Mouse (Mus musculus): ENCODE data around the gene Kdm2a. TPM values are rescaled to one million over a fixed set of nuclear protein-coding genes. Genes with fewer than 3 reads are reported as not detected.
"Not testable (repeated sequence)": the region's sequence is repeated elsewhere in the genome, so short reads cannot be mapped to it uniquely, and the experiment has no call there.

The Kdm2a gene
- polyA plus RNA-seq, 1 experiment from 2014 or later, result 48.3 TPM

DNA sequence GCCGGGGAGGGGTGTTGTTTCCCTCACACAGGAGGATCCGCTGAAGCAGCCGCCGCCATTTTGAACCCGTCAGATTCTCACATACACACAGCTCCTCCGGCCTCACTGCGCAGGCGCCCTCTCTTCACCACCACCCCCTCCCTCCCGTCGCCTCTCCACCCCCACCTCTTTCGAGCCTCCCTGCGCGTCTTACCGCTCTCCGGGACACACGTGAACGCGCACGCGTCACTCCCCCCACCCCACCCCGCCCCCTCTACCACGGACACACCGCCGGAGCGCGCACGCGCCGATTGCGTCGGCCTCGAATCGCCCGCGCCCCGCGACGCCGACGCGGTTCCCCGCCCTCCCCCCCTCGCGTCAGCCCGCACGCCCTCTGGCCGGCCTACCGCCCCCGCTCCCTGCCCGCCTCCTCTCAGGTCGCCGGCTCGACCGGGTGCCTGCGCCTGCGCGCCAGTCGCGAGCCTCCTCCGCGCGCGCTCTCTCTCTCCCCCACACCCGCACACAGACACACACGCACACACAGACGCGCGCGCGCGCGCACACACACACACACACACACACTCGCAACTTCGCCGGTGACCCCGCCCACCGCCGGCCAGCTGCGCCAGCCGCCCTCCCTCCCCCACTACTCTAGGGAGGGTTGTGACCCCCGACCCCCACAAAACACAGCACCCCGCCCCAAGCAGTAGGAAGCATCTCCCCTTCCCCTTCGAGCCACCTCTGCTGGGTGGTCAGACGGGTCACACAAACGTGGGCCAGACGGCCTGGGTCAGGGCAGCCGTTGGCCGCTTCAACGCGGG, 887 bp downstream of the Kdm2a start:
- H3K36me3 ChIP-seq (ENCODE audit: control insufficient read depth, insufficient read depth, low read length), result peaks cover 13% of the 10 kb centered on the region; the same call in 1 of the 2 replicates
- DNase-seq (ENCODE audit: low spot score), result peak; percentile 99

DNA sequence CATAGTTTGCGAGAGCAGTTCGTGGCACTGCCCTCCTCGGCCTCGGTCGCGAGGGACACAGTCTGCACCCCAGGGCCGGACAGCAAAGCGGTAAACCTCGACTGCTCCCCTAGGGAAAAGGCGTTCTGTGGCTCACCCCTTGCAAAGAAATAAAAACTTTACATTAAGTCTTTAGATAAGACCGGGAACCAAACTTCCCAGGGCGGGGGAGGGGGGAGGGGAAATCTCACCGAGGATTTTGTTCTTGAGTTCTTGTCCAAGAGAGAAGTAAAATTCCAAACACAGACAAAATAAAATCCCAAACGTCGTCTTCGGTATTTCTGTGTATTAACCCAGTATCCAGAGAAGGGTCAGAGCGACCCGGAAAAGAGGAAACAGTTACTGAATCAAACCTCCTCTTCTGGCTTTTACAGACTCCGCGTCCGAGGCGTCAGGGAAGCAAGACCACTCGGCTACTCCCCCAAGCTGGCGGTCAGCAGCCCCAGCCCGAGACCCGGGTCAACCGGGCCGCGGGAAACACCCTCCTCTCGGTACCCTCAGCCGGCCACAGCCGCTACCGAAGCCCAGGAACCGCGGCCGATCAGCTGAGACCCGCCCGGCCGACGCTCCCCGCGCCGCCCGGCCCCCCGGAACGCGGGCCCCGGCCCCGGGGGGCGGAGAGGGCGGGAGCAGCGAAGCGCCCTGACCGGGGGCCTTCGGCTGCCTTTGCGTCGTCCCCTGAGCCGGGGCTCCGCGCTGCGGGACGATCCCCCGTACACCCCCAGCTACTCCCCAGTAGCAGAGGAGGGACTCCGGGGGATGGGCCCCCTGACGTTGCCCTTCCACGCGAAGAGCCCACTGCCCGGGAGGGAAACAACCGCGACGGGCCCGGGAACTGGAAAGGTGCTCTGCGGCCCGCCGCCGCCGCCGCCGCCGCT, 1.7 kb downstream of the Kdm2a start:
- peaks cover 15% of the 10 kb centered on the region for H3K36me3 ChIP-seq (ENCODE audit: control insufficient read depth, insufficient read depth, low read length)
- peak; percentile 16 for DNase-seq (ENCODE audit: low spot score)
- H3K9me3 ChIP-seq (ENCODE audit: control insufficient read depth, low read length), result no peaks in the 10 kb centered on the region
- H3K27ac ChIP-seq (replicated peaks; ENCODE audit: low read depth, low read length), result peak overlapping the region; percentile 95
- no peaks in the 10 kb centered on the region for H3K27me3 ChIP-seq (replicated peaks; ENCODE audit: control insufficient read depth, insufficient read depth, low read length)
- H3K9ac ChIP-seq (ENCODE audit: low read depth, low read length), result peak overlapping the region; percentile 99
- ATAC-seq (ENCODE audit: low read depth), result peak; percentile 19
- H3K4me3 ChIP-seq (ENCODE audit: low read depth, low read length), result peak overlapping the region; percentile 100
- H3K4me1 ChIP-seq (ENCODE audit: control insufficient read depth, insufficient read depth, low read length), result peaks cover 12% of the 10 kb centered on the region
- WGBS, result under 1% methylated on average over 35 of the region's 80 CpGs
- peak overlapping the region; percentile 79 for H3K4me2 ChIP-seq (ENCODE audit: low read depth, low read length)

More for the DNA sequence above, 887 bp downstream of the Kdm2a start:
- under 1% methylated on average over 43 of the region's 90 CpGs for WGBS
- Histone ChIP-seq H3K27ac (replicated peaks; ENCODE audit: low read depth, low read length) (peak overlapping the region; percentile 95), H3K4me2 (ENCODE audit: low read depth, low read length) (peak overlapping the region; percentile 79), H3K4me3 (ENCODE audit: low read depth, low read length) (peak overlapping the region; percentile 100), H3K9ac (ENCODE audit: low read depth, low read length) (peak overlapping the region; percentile 99), H3K9me3 (ENCODE audit: control insufficient read depth, low read length) (no peaks in the 10 kb centered on the region), H3K27me3 (replicated peaks; ENCODE audit: control insufficient read depth, insufficient read depth, low read length) (no peaks in the 10 kb centered on the region), H3K4me1 (ENCODE audit: control insufficient read depth, insufficient read depth, low read length) (peaks cover 12% of the 10 kb centered on the region)
- ATAC-seq (ENCODE audit: low read depth), result peak; percentile 94

DNA sequence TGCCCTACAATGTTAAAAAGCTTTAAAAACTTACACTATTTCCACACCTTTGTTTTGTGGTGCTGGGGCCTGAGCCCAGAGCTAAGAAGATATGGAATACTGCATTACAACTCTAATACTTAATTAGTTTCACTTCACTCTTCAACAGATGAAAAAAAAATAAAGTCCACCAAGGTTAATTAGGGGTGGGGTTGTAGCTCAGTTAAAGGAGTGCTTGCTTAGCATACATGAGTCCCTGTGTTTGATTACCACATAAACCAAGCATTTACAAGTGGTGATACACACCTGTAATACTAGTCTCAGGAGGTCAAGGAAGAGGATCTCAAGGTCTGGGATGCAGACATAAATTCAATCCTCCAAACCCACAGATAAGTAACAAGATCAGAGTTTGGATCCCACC, 10.8 kb downstream of the Kdm2a start:
- no peaks in the 10 kb centered on the region for H3K4me1 ChIP-seq (ENCODE audit: control insufficient read depth, insufficient read depth, low read length)
- no peak overlapping the region for H3K4me3 ChIP-seq (ENCODE audit: low read depth, low read length)
- H3K36me3 ChIP-seq (ENCODE audit: control insufficient read depth, insufficient read depth, low read length), result peaks cover 53% of the 10 kb centered on the region
- H3K9ac ChIP-seq (ENCODE audit: low read depth, low read length), result no peak overlapping the region
- H3K27me3 ChIP-seq (replicated peaks; ENCODE audit: control insufficient read depth, insufficient read depth, low read length), result no peaks in the 10 kb centered on the region
- DNase-seq (ENCODE audit: low spot score) (no peak), ATAC-seq (ENCODE audit: low read depth) (no peak)
- H3K9me3 ChIP-seq (ENCODE audit: control insufficient read depth, low read length), result no peaks in the 10 kb centered on the region
- H3K4me2 ChIP-seq (ENCODE audit: low read depth, low read length), result no peak overlapping the region
- H3K27ac ChIP-seq (replicated peaks; ENCODE audit: low read depth, low read length), result no peak overlapping the region

DNA sequence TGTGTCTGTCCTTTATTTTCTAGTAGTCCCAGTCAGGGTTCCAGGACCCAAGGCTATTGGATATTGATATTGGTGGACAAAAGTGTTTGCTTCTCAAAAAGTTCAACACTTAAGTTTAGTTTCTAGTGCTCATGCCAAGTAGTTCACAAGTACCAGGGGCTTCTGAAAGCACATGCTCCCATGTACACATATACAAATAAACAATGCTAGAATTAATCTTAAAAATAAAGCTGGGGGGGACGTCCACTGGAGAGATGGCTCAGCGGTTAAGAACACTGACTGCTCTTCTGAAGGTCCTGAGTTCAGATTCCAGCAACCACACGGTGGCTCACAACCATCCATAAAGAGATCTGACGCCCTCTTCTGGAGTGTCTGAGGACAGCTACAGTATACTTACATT, 13.1 kb downstream of the Kdm2a start:
- ATAC-seq (ENCODE audit: low read depth) (no peak), DNase-seq (ENCODE audit: low spot score) (no peak)
- no peaks in the 10 kb centered on the region for H3K4me1 ChIP-seq (ENCODE audit: control insufficient read depth, insufficient read depth, low read length)
- no peak overlapping the region for H3K27ac ChIP-seq (replicated peaks; ENCODE audit: low read depth, low read length)
- WGBS, result 75% methylated on average over 4 of the region's 4 CpGs
- H3K9ac ChIP-seq (ENCODE audit: low read depth, low read length), result no peak overlapping the region
- no peaks in the 10 kb centered on the region for H3K9me3 ChIP-seq (ENCODE audit: control insufficient read depth, low read length)
- H3K4me3 ChIP-seq (ENCODE audit: low read depth, low read length), result no peak overlapping the region
- no peaks in the 10 kb centered on the region for H3K27me3 ChIP-seq (replicated peaks; ENCODE audit: control insufficient read depth, insufficient read depth, low read length)
- no peak overlapping the region for H3K4me2 ChIP-seq (ENCODE audit: low read depth, low read length)
- peaks cover 50% of the 10 kb centered on the region for H3K36me3 ChIP-seq (ENCODE audit: control insufficient read depth, insufficient read depth, low read length)

DNA sequence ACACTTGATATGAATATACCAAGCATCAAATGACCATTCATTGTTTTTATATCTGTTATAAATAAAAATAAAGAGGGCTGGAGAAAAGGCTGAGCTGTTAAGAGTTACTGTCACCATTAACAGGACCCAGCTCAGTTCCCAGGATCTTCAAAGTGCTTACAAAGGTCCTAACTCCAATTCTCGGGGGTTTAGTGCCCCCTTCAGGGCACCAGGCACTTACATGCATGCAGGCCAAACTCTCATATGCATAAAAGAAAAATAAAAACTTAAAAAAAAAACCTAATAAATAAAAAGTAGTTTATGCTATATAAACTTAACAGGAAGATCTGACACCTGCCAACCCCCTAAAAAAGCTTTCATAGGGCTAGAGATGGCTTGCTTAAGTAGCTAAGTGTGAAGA, 13.8 kb downstream of the Kdm2a start:
- Histone ChIP-seq H3K36me3 (ENCODE audit: control insufficient read depth, insufficient read depth, low read length) (peaks cover 52% of the 10 kb centered on the region), H3K4me1 (ENCODE audit: control insufficient read depth, insufficient read depth, low read length) (no peaks in the 10 kb centered on the region), H3K4me3 (ENCODE audit: low read depth, low read length) (no peak overlapping the region), H3K9me3 (ENCODE audit: control insufficient read depth, low read length) (no peaks in the 10 kb centered on the region), H3K4me2 (ENCODE audit: low read depth, low read length) (no peak overlapping the region), H3K27ac (replicated peaks; ENCODE audit: low read depth, low read length) (no peak overlapping the region), H3K27me3 (replicated peaks; ENCODE audit: control insufficient read depth, insufficient read depth, low read length) (no peaks in the 10 kb centered on the region), H3K9ac (ENCODE audit: low read depth, low read length) (no peak overlapping the region)
- no peak for ATAC-seq (ENCODE audit: low read depth)
- 31% methylated on average over 1 of the region's 1 CpGs for WGBS
- DNase-seq (ENCODE audit: low spot score), result no peak

DNA sequence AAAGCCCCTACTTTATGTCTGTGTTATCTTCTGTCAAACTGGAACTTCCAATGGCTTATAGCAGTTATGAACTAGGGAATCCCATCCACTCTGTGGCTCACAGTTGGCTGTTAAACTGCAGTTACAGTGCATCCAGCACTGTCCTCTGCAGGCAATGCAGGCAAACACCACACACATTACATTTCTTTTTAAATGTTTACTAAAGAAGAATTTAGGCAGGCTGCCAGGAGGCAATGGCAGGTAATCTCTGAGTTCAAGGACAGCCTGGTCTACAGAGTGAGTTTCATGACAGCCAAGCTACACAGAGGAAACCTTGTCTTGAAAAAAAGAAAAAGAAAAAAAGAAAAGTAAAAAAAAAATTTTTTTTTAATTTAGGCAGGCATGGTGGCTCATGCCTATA, 14.8 kb downstream of the Kdm2a start:
- Histone ChIP-seq H3K27ac (replicated peaks; ENCODE audit: low read depth, low read length) (no peak overlapping the region), H3K27me3 (replicated peaks; ENCODE audit: control insufficient read depth, insufficient read depth, low read length) (no peaks in the 10 kb centered on the region), H3K4me2 (ENCODE audit: low read depth, low read length) (no peak overlapping the region), H3K9ac (ENCODE audit: low read depth, low read length) (no peak overlapping the region), H3K4me1 (ENCODE audit: control insufficient read depth, insufficient read depth, low read length) (no peaks in the 10 kb centered on the region), H3K36me3 (ENCODE audit: control insufficient read depth, insufficient read depth, low read length) (peaks cover 60% of the 10 kb centered on the region), H3K4me3 (ENCODE audit: low read depth, low read length) (no peak overlapping the region), H3K9me3 (ENCODE audit: control insufficient read depth, low read length) (no peaks in the 10 kb centered on the region)
- DNase-seq (ENCODE audit: low spot score) (no peak), ATAC-seq (ENCODE audit: low read depth) (no peak)

DNA sequence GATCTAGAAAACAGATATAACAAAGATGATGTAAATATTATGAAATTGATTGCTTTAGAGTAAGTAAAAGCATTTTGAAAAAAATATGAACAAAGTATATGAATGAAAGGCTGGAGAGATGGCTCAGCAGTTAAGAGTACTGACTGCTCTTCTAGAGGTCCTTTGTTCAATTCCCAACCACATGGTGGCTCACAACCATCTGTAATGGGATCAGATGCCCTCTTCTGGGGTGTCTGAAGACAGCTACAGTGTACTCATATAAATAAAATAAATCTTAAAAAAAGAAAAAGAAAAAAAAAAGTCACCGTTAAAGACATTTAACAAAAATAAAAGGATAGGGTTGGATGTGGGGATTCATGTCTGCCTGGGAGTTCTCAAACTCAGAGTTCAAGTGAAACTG, 15.8 kb downstream of the Kdm2a start:
- not testable (repeated sequence) for DNase-seq (ENCODE audit: low spot score); H3K27me3 ChIP-seq (replicated peaks; ENCODE audit: control insufficient read depth, insufficient read depth, low read length); H3K27ac ChIP-seq (replicated peaks; ENCODE audit: low read depth, low read length); H3K4me2 ChIP-seq (ENCODE audit: low read depth, low read length); H3K4me3 ChIP-seq (ENCODE audit: low read depth, low read length); H3K9me3 ChIP-seq (ENCODE audit: control insufficient read depth, low read length); H3K4me1 ChIP-seq (ENCODE audit: control insufficient read depth, insufficient read depth, low read length); H3K9ac ChIP-seq (ENCODE audit: low read depth, low read length); ATAC-seq (ENCODE audit: low read depth)
- WGBS, result 86% methylated on average over 1 of the region's 1 CpGs
- peaks cover 59% of the 10 kb centered on the region for H3K36me3 ChIP-seq (ENCODE audit: control insufficient read depth, insufficient read depth, low read length)

DNA sequence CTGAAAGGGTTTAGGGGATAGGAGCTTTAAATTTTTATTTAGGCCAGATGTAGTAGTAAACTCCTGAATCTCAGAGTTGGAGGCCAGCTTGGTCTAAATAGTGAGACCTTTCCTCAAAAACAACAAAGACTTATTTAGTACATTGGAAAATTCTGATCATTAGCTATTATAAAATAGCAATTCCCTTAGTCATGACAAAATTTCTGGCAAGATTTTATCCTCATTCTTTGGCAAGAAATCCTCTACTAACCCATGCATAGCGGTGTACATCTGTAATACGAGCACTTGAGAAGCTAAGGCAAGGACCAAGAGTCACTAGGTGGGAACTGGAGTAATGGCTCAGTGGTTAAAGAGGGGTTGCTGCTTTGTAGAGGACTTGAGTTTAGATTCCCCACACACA, 27.4 kb downstream of the Kdm2a start:
- H3K4me2 ChIP-seq (ENCODE audit: low read depth, low read length), result no peak overlapping the region
- H3K9ac ChIP-seq (ENCODE audit: low read depth, low read length), result no peak overlapping the region
- H3K9me3 ChIP-seq (ENCODE audit: control insufficient read depth, low read length), result no peaks in the 10 kb centered on the region
- H3K4me1 ChIP-seq (ENCODE audit: control insufficient read depth, insufficient read depth, low read length), result no peaks in the 10 kb centered on the region
- 76% methylated on average over 2 of the region's 2 CpGs for WGBS
- no peak overlapping the region for H3K4me3 ChIP-seq (ENCODE audit: low read depth, low read length)
- no peaks in the 10 kb centered on the region for H3K27me3 ChIP-seq (replicated peaks; ENCODE audit: control insufficient read depth, insufficient read depth, low read length)
- H3K36me3 ChIP-seq (ENCODE audit: control insufficient read depth, insufficient read depth, low read length), result peaks cover 16% of the 10 kb centered on the region; the same call in 1 of the 2 replicates
- ATAC-seq (ENCODE audit: low read depth) (no peak), DNase-seq (ENCODE audit: low spot score) (no peak)
- no peak overlapping the region for H3K27ac ChIP-seq (replicated peaks; ENCODE audit: low read depth, low read length)

Data from embryonic facial prominence, embryonic 14.5 days (tissue).